10 mouse cellular contexts compared by ENCODE assay signal in genomic region chr1:181863431-181863830, GRCm38 (mm10).
"Had no signal": no experiment of that assay in that cellular context is flagged by ENCODE, and none has a peak within 500 bp of the region (broad histone marks: within the 10 kb centered on the region; RNA-seq: fewer than 3 reads in every experiment).

No protein-coding gene starts in this region.

- H3K27me3 ChIP-seq: midbrain, embryonic 12.5 days; stomach, embryonic 15.5 days had no signal

- H3K27ac ChIP-seq: layer of hippocampus, adult 2 months; limb, embryonic 13.5 days; liver, embryonic 14.5 days; midbrain, embryonic 12.5 days; stomach, embryonic 15.5 days had no signal

- H3K4me1 ChIP-seq: midbrain, embryonic 12.5 days had no signal

- DNase-seq: kidney, adult 18-20 months; kidney, postnatal 10 days; left cerebral cortex, postnatal 4 days; lung, adult 18-20 months had no signal

- H3K9me3 ChIP-seq: limb, embryonic 13.5 days; midbrain, embryonic 12.5 days; stomach, embryonic 15.5 days had no signal

- ATAC-seq: midbrain, embryonic 16.5 days had no signal

- H3K36me3 ChIP-seq: limb, embryonic 13.5 days; midbrain, embryonic 12.5 days; stomach, embryonic 15.5 days had no signal

- H3K4me3 ChIP-seq: layer of hippocampus, adult 2 months; limb, embryonic 13.5 days; midbrain, embryonic 12.5 days; stomach, embryonic 15.5 days had no signal
